Mouse (Mus musculus) urinary bladder, postnatal 25 days (tissue): ENCODE results near the gene C1qtnf4.
"Not testable (repeated sequence)": the region's sequence is repeated elsewhere in the genome, so short reads cannot be mapped to it uniquely, and the experiment has no call there.

Source experiments
- DNase-seq: peaks from one replicate; pipeline ENCODE4 v3.0.0; 2022; ENCODE audit warnings: low spot score

C1qtnf4 gene

GRCm38 (mm10) chr2:90886436-90886835 is 776 bp downstream of the C1qtnf4 start:
- no peak for DNase-seq

GRCm38 (mm10) chr2:90887627-90888026 is 2.0 kb downstream of the C1qtnf4 start:
- no peak for DNase-seq

- peak; percentile 39 for DNase-seq
These were observed 4.2 kb downstream of the C1qtnf4 start for GRCm38 (mm10) chr2:90889550-90890548.

GRCm38 (mm10) chr2:90893673-90894298 is 8.1 kb downstream of the C1qtnf4 start:
- no peak for DNase-seq

GRCm38 (mm10) chr2:90894299-90894677 is 8.6 kb downstream of the C1qtnf4 start:
- DNase-seq: not testable (repeated sequence)

- no peak for DNase-seq
These were observed 17.7 kb downstream of the C1qtnf4 start for GRCm38 (mm10) chr2:90903398-90903797.

- peak; percentile 85 for DNase-seq
These were observed 18.6 kb downstream of the C1qtnf4 start, which contains the start of the genes Kbtbd4 and Ndufs3 for GRCm38 (mm10) chr2:90904076-90904855. Gene Kbtbd4 (plus strand): TSS chr2:90904740. Gene Ndufs3 (minus strand): TSS chr2:90904827.

- no peak for DNase-seq
These were observed 19.2 kb downstream of the C1qtnf4 start for GRCm38 (mm10) chr2:90904856-90905224.

- DNase-seq: no peak
These were observed 21.1 kb downstream of the C1qtnf4 start for GRCm38 (mm10) chr2:90906721-90907120.

GRCm38 (mm10) chr2:90910861-90911260 is 25.2 kb downstream of the C1qtnf4 start:
- DNase-seq: no peak

- no peak for DNase-seq
These were observed 26.0 kb downstream of the C1qtnf4 start for GRCm38 (mm10) chr2:90911668-90912067.

- DNase-seq: no peak
These were observed 28.0 kb downstream of the C1qtnf4 start for GRCm38 (mm10) chr2:90913671-90914070.

- DNase-seq: no peak
These were observed 29.9 kb downstream of the C1qtnf4 start for GRCm38 (mm10) chr2:90915516-90915915.

- DNase-seq: no peak
These were observed 31.0 kb downstream of the C1qtnf4 start for GRCm38 (mm10) chr2:90916560-90917232.

GRCm38 (mm10) chr2:90917233-90917998 is 31.8 kb downstream of the C1qtnf4 start:
- DNase-seq: peak; percentile 75

- DNase-seq: no peak
These were observed 32.5 kb downstream of the C1qtnf4 start for GRCm38 (mm10) chr2:90917999-90918698.

GRCm38 (mm10) chr2:90921178-90921577 is 35.5 kb downstream of the C1qtnf4 start:
- no peak for DNase-seq

GRCm38 (mm10) chr2:90922636-90923035 is 37.0 kb downstream of the C1qtnf4 start:
- DNase-seq: no peak

- DNase-seq: no peak
These were observed 42.9 kb downstream of the C1qtnf4 start for GRCm38 (mm10) chr2:90928566-90928965.

GRCm38 (mm10) chr2:90931829-90932228 is 46.2 kb downstream of the C1qtnf4 start:
- no peak for DNase-seq
